In genomic region chr3:66082975-66083374, GRCm38 (mm10) we compare ENCODE assay signal across 20 mouse cellular contexts.
DNase-seq lines count a peak whose midpoint lies in the region; ATAC-seq and TF ChIP-seq lines count a peak whose summit lies in the region.
"Had no signal": no experiment of that assay in that cellular context is flagged by ENCODE, and none has a peak within 500 bp of the region (broad histone marks: within the 10 kb centered on the region; RNA-seq: fewer than 3 reads in every experiment).

No protein-coding gene starts in this region.

- DNase-seq in forebrain, postnatal 0 days: no peak
- DNase-seq in forebrain, embryonic 10.5 days (ENCODE audit: extremely low spot score, low spot score): no peak
- no peak for DNase-seq in layer of hippocampus, adult 2 months (ENCODE audit: low spot score in 2 of 2)
- DNase-seq in layer of hippocampus, adult 18-20 months (ENCODE audit: low spot score in 2 of 2): no peak
- DNase-seq in NIH3T3 (ENCODE audit: low read depth): peak; percentile 26
- DNase-seq in brain, embryonic 14.5 days (ENCODE audit: low read depth): peak; percentile 31
- DNase-seq: adrenal gland, adult 2 months; adrenal gland, postnatal 25 days; cerebellum, adult 11-12 months; cerebellum, adult 9-10 months; cerebellum, postnatal 25 days; gastrocnemius, postnatal 10 days; heart, adult 2 months; heart, postnatal 14 days; kidney, adult 11 months had no signal

- no peak overlapping the region for H3K4me3 ChIP-seq in forebrain, postnatal 0 days (ENCODE audit: low read depth, low read length)
- no peak overlapping the region for H3K4me3 ChIP-seq in forebrain, embryonic 10.5 days
- H3K4me3 ChIP-seq in layer of hippocampus, adult 2 months: no peak overlapping the region
- H3K4me3 ChIP-seq: embryonic facial prominence, embryonic 13.5 days; heart, adult 2 months; heart, embryonic 15.5 days had no signal

- peak; percentile 72 for ATAC-seq in forebrain, postnatal 0 days
- ATAC-seq: hindbrain, postnatal 0 days had no signal

- no peak for TF ChIP-seq CTCF in forebrain, postnatal 0 days (IDR thresholded peaks at IDR 0.05; ENCODE audit: low read depth)
- TF ChIP-seq CTCF in layer of hippocampus, adult 2 months (conservative IDR thresholded peaks at IDR 0.05): no peak
- no peak for TF ChIP-seq CTCF in brain, embryonic 14.5 days (IDR thresholded peaks at IDR 0.05; ENCODE audit: borderline replicate concordance, extremely low read depth, insufficient read depth, insufficient read length)

- no peak overlapping the region for H3K9ac ChIP-seq in forebrain, postnatal 0 days
- H3K9ac ChIP-seq: embryonic facial prominence, embryonic 13.5 days; heart, embryonic 15.5 days had no signal

- H3K36me3 ChIP-seq in forebrain, postnatal 0 days (ENCODE audit: insufficient read depth): no peaks in the 10 kb centered on the region
- H3K36me3 ChIP-seq in forebrain, embryonic 10.5 days (replicated peaks): peaks cover 5% of the 10 kb centered on the region
- H3K36me3 ChIP-seq: embryonic facial prominence, embryonic 13.5 days; heart, embryonic 15.5 days had no signal

- 59% methylated on average over 4 of the region's 4 CpGs for WGBS in forebrain, postnatal 0 days
- WGBS in forebrain, embryonic 10.5 days: 98% methylated on average over 4 of the region's 4 CpGs

- no peaks in the 10 kb centered on the region for H3K4me1 ChIP-seq in forebrain, postnatal 0 days (ENCODE audit: insufficient read depth)
- H3K4me1 ChIP-seq in forebrain, embryonic 10.5 days: 0 out of 2 replicates have a peak, but pooled peaks cover 2% of the 10 kb centered on the region

- no peak overlapping the region for H3K27ac ChIP-seq in forebrain, postnatal 0 days (ENCODE audit: low read depth, low read length)
- no peak overlapping the region for H3K27ac ChIP-seq in forebrain, embryonic 10.5 days
- peak overlapping the region; percentile 36; the same call in 1 of the 2 replicates for H3K27ac ChIP-seq in layer of hippocampus, adult 2 months
- H3K27ac ChIP-seq: embryonic facial prominence, embryonic 13.5 days; heart, adult 2 months; heart, embryonic 15.5 days; hindbrain, postnatal 0 days had no signal

- no peaks in the 10 kb centered on the region for H3K27me3 ChIP-seq in forebrain, postnatal 0 days (ENCODE audit: insufficient read depth, low read length)
- no peaks in the 10 kb centered on the region for H3K27me3 ChIP-seq in forebrain, embryonic 10.5 days (ENCODE audit: poor library complexity, severe bottlenecking)
- H3K27me3 ChIP-seq: CH12.LX; embryonic facial prominence, embryonic 13.5 days; heart, embryonic 15.5 days had no signal

- no peak for TF ChIP-seq POLR2A in brain, embryonic 14.5 days (IDR thresholded peaks at IDR 0.05; ENCODE audit: borderline replicate concordance, extremely low read depth, insufficient read depth, insufficient read length, poor library complexity, severe bottlenecking)

- H3K4me2 ChIP-seq in forebrain, postnatal 0 days (ENCODE audit: low read depth): no peak overlapping the region
- H3K4me2 ChIP-seq: embryonic facial prominence, embryonic 13.5 days; heart, embryonic 11.5 days; heart, embryonic 15.5 days had no signal

- H3K9me3 ChIP-seq in forebrain, postnatal 0 days (ENCODE audit: low read length): no peaks in the 10 kb centered on the region
- peaks cover 7% of the 10 kb centered on the region; the same call in 1 of the 2 replicates for H3K9me3 ChIP-seq in forebrain, embryonic 10.5 days
- H3K9me3 ChIP-seq: embryonic facial prominence, embryonic 13.5 days; heart, embryonic 15.5 days had no signal

Comparison
In these comparisons a context has a peak if more than half of its experiments do, and no peak if none do; other contexts are left out.
1. DNase-seq: peak in NIH3T3 (single experiment) and brain, embryonic 14.5 days (single experiment); none in forebrain, postnatal 0 days (single experiment), forebrain, embryonic 10.5 days (single experiment), layer of hippocampus, adult 2 months (0 of 2) and layer of hippocampus, adult 18-20 months (0 of 2).